Mouse (Mus musculus) heart, embryonic 11.5 days (tissue): ENCODE data around the gene Cryzl2. TPM values are rescaled to one million over a fixed set of nuclear protein-coding genes. Genes with fewer than 3 reads are reported as not detected.

Source experiments
- polyA plus RNA-seq: library from polyadenylated mRNA; unstranded; fragments of >200 nt; fragmentation: Nextera tagmentation; extraction: Ambion mirVana; gene quantifications from 2 replicates; pipeline ENCODE4 v1.2.1, GENCODE M21; 2014

The Cryzl2 gene
- polyA plus RNA-seq, 1 experiment from 2014 or later, result 32.6 TPM

Other genes starting within 250 kb of the Cryzl2 start
- 16.1 and 16.4 TPM in 2 replicates for gene Rasal2, start 46.0 kb upstream of the Cryzl2 start, polyA plus RNA-seq
- 0.74 and 1.9 TPM in 2 replicates for gene Sec16b, start 48.2 kb downstream of the Cryzl2 start, polyA plus RNA-seq